Mouse (Mus musculus) MN1 (cell line): ENCODE data around the gene Macrod1.

ENCODE experiments used
- DNase-seq: peaks from one replicate; pipeline ENCODE4 v3.0.0-alpha.2; 2016; ENCODE audit warnings: low spot score

Macrod1 gene

GRCm38 (mm10) chr19:7171447-7171846 is 114.8 kb downstream of the Macrod1 start:
- peak; percentile 46 for DNase-seq

- peak; percentile 75 for DNase-seq
Observed at GRCm38 (mm10) chr19:7172051-7172866, 115.6 kb downstream of the Macrod1 start.

GRCm38 (mm10) chr19:7176041-7176696 is 119.6 kb downstream of the Macrod1 start:
- DNase-seq = peak; percentile 65

- no peak for DNase-seq
Observed at GRCm38 (mm10) chr19:7177804-7178511, 121.3 kb downstream of the Macrod1 start.

- DNase-seq = peak; percentile 74
Observed at GRCm38 (mm10) chr19:7178841-7179452, 122.3 kb downstream of the Macrod1 start.

GRCm38 (mm10) chr19:7180756-7181405 is 124.3 kb downstream of the Macrod1 start:
- no peak for DNase-seq

GRCm38 (mm10) chr19:7181496-7181895 is 124.9 kb downstream of the Macrod1 start:
- DNase-seq = no peak

GRCm38 (mm10) chr19:7182273-7182949 is 125.8 kb downstream of the Macrod1 start:
- DNase-seq = peak; percentile 77

GRCm38 (mm10) chr19:7183419-7183818 is 126.8 kb downstream of the Macrod1 start:
- DNase-seq = no peak

- DNase-seq = no peak
Observed at GRCm38 (mm10) chr19:7185059-7185458, 128.4 kb downstream of the Macrod1 start.

- no peak for DNase-seq
Observed at GRCm38 (mm10) chr19:7185715-7186291, 129.2 kb downstream of the Macrod1 start.

- DNase-seq = no peak
Observed at GRCm38 (mm10) chr19:7187157-7187556, 130.5 kb downstream of the Macrod1 start.

- DNase-seq = no peak
Observed at GRCm38 (mm10) chr19:7189026-7189425, 132.4 kb downstream of the Macrod1 start.

GRCm38 (mm10) chr19:7190986-7191385 is 134.4 kb downstream of the Macrod1 start:
- DNase-seq = no peak

GRCm38 (mm10) chr19:7191639-7192038 is 135.0 kb downstream of the Macrod1 start:
- no peak for DNase-seq

GRCm38 (mm10) chr19:7192561-7192967 is 136.0 kb downstream of the Macrod1 start:
- DNase-seq = no peak

- peak; percentile 44 for DNase-seq
Observed at GRCm38 (mm10) chr19:7195900-7196728, 139.5 kb downstream of the Macrod1 start.

- peak; percentile 73 for DNase-seq
Observed at GRCm38 (mm10) chr19:7196741-7197270, 140.2 kb downstream of the Macrod1 start.

- no peak for DNase-seq
Observed at GRCm38 (mm10) chr19:7197445-7197844, 140.8 kb downstream of the Macrod1 start.

GRCm38 (mm10) chr19:7199089-7199488 is 142.5 kb downstream of the Macrod1 start:
- no peak for DNase-seq
